In genomic region chr19:28546933-28547332, GRCm38 (mm10) we compare ENCODE assay signal across 12 mouse cellular contexts.
DNase-seq lines count a peak whose midpoint lies in the region; ATAC-seq and TF ChIP-seq lines count a peak whose summit lies in the region.
"Had no signal": no experiment of that assay in that cellular context is flagged by ENCODE, and none has a peak within 500 bp of the region (broad histone marks: within the 10 kb centered on the region; RNA-seq: fewer than 3 reads in every experiment).

No protein-coding gene starts in this region.

- no peak for TF ChIP-seq POLR2A in ES-Bruce4 (IDR thresholded peaks at IDR 0.05; ENCODE audit: insufficient read depth, low read length)

- 96% methylated on average over 3 of the region's 3 CpGs for WGBS in forebrain, postnatal 0 days
- WGBS in forebrain, embryonic 10.5 days: 93% methylated on average over 3 of the region's 3 CpGs
- WGBS in liver, embryonic 14.5 days (ENCODE audit: insufficient replicate concordance): 68% methylated on average over 3 of the region's 3 CpGs

- TF ChIP-seq EP300 in liver, embryonic 14.5 days (IDR thresholded peaks at IDR 0.05; ENCODE audit: low read depth): no peak
- TF ChIP-seq EP300 in ES-Bruce4 (IDR thresholded peaks at IDR 0.05; ENCODE audit: insufficient read depth, low read depth, low read length): no peak

- H3K9ac ChIP-seq in forebrain, postnatal 0 days: no peak overlapping the region
- no peak overlapping the region for H3K9ac ChIP-seq in liver, embryonic 14.5 days (replicated peaks)
- H3K9ac ChIP-seq in ES-Bruce4 (ENCODE audit: low read depth, poor library complexity, severe bottlenecking): no peak overlapping the region
- H3K9ac ChIP-seq: embryonic facial prominence, embryonic 13.5 days; limb, embryonic 15.5 days; midbrain, embryonic 13.5 days had no signal

- peak; percentile 46 for TF ChIP-seq CTCF in forebrain, postnatal 0 days (IDR thresholded peaks at IDR 0.05; ENCODE audit: low read depth)
- TF ChIP-seq CTCF in liver, embryonic 14.5 days (IDR thresholded peaks at IDR 0.05; ENCODE audit: low read depth): peak; percentile 44
- peak; percentile 71 for TF ChIP-seq CTCF in ES-Bruce4 (IDR thresholded peaks at IDR 0.05; ENCODE audit: low read depth, low read length)

- no peak overlapping the region for H3K27ac ChIP-seq in forebrain, postnatal 0 days (ENCODE audit: low read depth, low read length)
- no peak overlapping the region for H3K27ac ChIP-seq in forebrain, embryonic 10.5 days
- no peak overlapping the region for H3K27ac ChIP-seq in liver, embryonic 14.5 days
- H3K27ac ChIP-seq in ES-Bruce4 (ENCODE audit: insufficient read depth, low read length): no peak overlapping the region
- H3K27ac ChIP-seq: embryonic facial prominence, embryonic 13.5 days; limb, embryonic 15.5 days; midbrain, embryonic 13.5 days had no signal

- H3K36me3 ChIP-seq in forebrain, postnatal 0 days (ENCODE audit: insufficient read depth): no peaks in the 10 kb centered on the region
- no peaks in the 10 kb centered on the region for H3K36me3 ChIP-seq in forebrain, embryonic 10.5 days (replicated peaks)
- no peaks in the 10 kb centered on the region for H3K36me3 ChIP-seq in liver, embryonic 14.5 days (replicated peaks; ENCODE audit: control insufficient read depth, insufficient read depth, low read depth)
- H3K36me3 ChIP-seq in ES-Bruce4 (ENCODE audit: control insufficient read depth, insufficient read depth, low read length, poor library complexity, severe bottlenecking): no peaks in the 10 kb centered on the region
- H3K36me3 ChIP-seq: embryonic facial prominence, embryonic 13.5 days; limb, embryonic 15.5 days; midbrain, embryonic 13.5 days had no signal

- no peaks in the 10 kb centered on the region for H3K9me3 ChIP-seq in forebrain, postnatal 0 days (ENCODE audit: low read length)
- 0 out of 2 replicates have a peak, but pooled peaks cover 4% of the 10 kb centered on the region for H3K9me3 ChIP-seq in forebrain, embryonic 10.5 days
- H3K9me3 ChIP-seq in liver, embryonic 14.5 days (ENCODE audit: control insufficient read depth, low read length): no peaks in the 10 kb centered on the region
- no peaks in the 10 kb centered on the region for H3K9me3 ChIP-seq in ES-Bruce4 (replicated peaks; ENCODE audit: control insufficient read depth, insufficient read depth, low read length, poor library complexity, severe bottlenecking)
- H3K9me3 ChIP-seq: embryonic facial prominence, embryonic 13.5 days; midbrain, embryonic 13.5 days had no signal

- H3K27me3 ChIP-seq in forebrain, postnatal 0 days (ENCODE audit: insufficient read depth, low read length): no peaks in the 10 kb centered on the region
- H3K27me3 ChIP-seq in forebrain, embryonic 10.5 days (ENCODE audit: poor library complexity, severe bottlenecking): no peaks in the 10 kb centered on the region
- H3K27me3 ChIP-seq in liver, embryonic 14.5 days (ENCODE audit: control insufficient read depth, insufficient read depth, low read length): no peaks in the 10 kb centered on the region
- no peaks in the 10 kb centered on the region; the same call in 1 of the 2 replicates for H3K27me3 ChIP-seq in ES-Bruce4 (ENCODE audit: control insufficient read depth, insufficient read depth, low read length, poor library complexity, severe bottlenecking)
- H3K27me3 ChIP-seq: embryonic facial prominence, embryonic 13.5 days; limb, embryonic 15.5 days; midbrain, embryonic 13.5 days had no signal

- no peaks in the 10 kb centered on the region for H3K4me1 ChIP-seq in forebrain, postnatal 0 days (ENCODE audit: insufficient read depth)
- no peaks in the 10 kb centered on the region; the same call in 1 of the 2 replicates for H3K4me1 ChIP-seq in forebrain, embryonic 10.5 days
- H3K4me1 ChIP-seq in liver, embryonic 14.5 days (replicated peaks; ENCODE audit: control insufficient read depth in 2 of 2, insufficient read depth in 2 of 2, low read length in 1 of 2): no peaks in the 10 kb centered on the region
- no peaks in the 10 kb centered on the region for H3K4me1 ChIP-seq in ES-Bruce4 (ENCODE audit: control insufficient read depth, insufficient read depth, low read length)
- H3K4me1 ChIP-seq: limb, embryonic 15.5 days had no signal

- no peak for ATAC-seq in forebrain, postnatal 0 days
- no peak for ATAC-seq in liver, embryonic 14.5 days (ENCODE audit: insufficient read depth)
- ATAC-seq: midbrain, embryonic 13.5 days had no signal

- H3K4me3 ChIP-seq in forebrain, postnatal 0 days (ENCODE audit: low read depth, low read length): no peak overlapping the region
- H3K4me3 ChIP-seq in forebrain, embryonic 10.5 days: no peak overlapping the region
- H3K4me3 ChIP-seq in liver, embryonic 14.5 days (ENCODE audit: insufficient read depth in 1 of 2, low read depth in 2 of 2, low read length in 2 of 2): no peak overlapping the region
- no peak overlapping the region for H3K4me3 ChIP-seq in ES-Bruce4 (ENCODE audit: low read depth, low read length)
- H3K4me3 ChIP-seq: embryonic facial prominence, embryonic 13.5 days; limb, embryonic 15.5 days; midbrain, embryonic 13.5 days had no signal

- no peak overlapping the region for H3K4me2 ChIP-seq in forebrain, postnatal 0 days (ENCODE audit: low read depth)
- H3K4me2 ChIP-seq in liver, embryonic 14.5 days (ENCODE audit: low read depth): no peak overlapping the region
- H3K4me2 ChIP-seq: embryonic facial prominence, embryonic 13.5 days; limb, embryonic 15.5 days; midbrain, embryonic 13.5 days had no signal

- DNase-seq in forebrain, postnatal 0 days: no peak
- DNase-seq in forebrain, embryonic 10.5 days (ENCODE audit: extremely low spot score, low spot score): no peak
- DNase-seq in liver, embryonic 14.5 days (ENCODE audit: low read depth in 3 of 3, low spot score in 3 of 3): no peak
- DNase-seq in liver: no peak
- DNase-seq in lung, postnatal 36 days: peak; percentile 27
- DNase-seq in urinary bladder, postnatal 10 days (ENCODE audit: low spot score): no peak
- no peak for DNase-seq in ovary, postnatal 14 days (ENCODE audit: low spot score)
- DNase-seq: heart, postnatal 10 days had no signal
